Mouse (Mus musculus) testis, adult 2 months (tissue): ENCODE results near the gene Gys1. TPM values are rescaled to one million over a fixed set of nuclear protein-coding genes. Genes with fewer than 3 reads are reported as not detected.
A peak's percentile ranks its signal among the peaks of the same experiment; 100 is the strongest.

Experiments used
- H3K27ac ChIP-seq: fragments of 200-500 bp; 2 replicates; pipeline ENCODE4 v1.5.1; 2012; ENCODE audit warnings: low read depth, low read length; ENCODE audit not compliant: control insufficient read depth, insufficient read depth
- H3K27me3 ChIP-seq: fragments of 200-500 bp; 2 replicates; pipeline ENCODE4 v1.6.1; 2012; ENCODE audit warnings: mild to moderate bottlenecking, low read length, moderate library complexity; ENCODE audit not compliant: control insufficient read depth, insufficient read depth
- H3K36me3 ChIP-seq: fragments of 200-500 bp; 2 replicates; pipeline ENCODE4 v1.6.1; 2012; ENCODE audit warnings: mild to moderate bottlenecking, low read length; ENCODE audit not compliant: control insufficient read depth, insufficient read depth
- H3K4me1 ChIP-seq: fragments of 200-500 bp; 2 replicates; pipeline ENCODE4 v1.6.1; 2012; ENCODE audit warnings: low read length; ENCODE audit not compliant: control insufficient read depth, insufficient read depth
- H3K4me3 ChIP-seq: fragments of 200-500 bp; 2 replicates; pipeline ENCODE4 v1.5.1; 2012; ENCODE audit warnings: low read depth, mild to moderate bottlenecking, low read length, moderate library complexity, mixed read lengths; ENCODE audit not compliant: control insufficient read depth
- CTCF ChIP-seq: fragments of 200-500 bp; IDR thresholded peaks from 2 replicates; pipeline ENCODE4 v1.5.1; 2012; ENCODE audit warnings: low read depth, mild to moderate bottlenecking, inconsistent platforms, low read length, moderate library complexity; ENCODE audit not compliant: control insufficient read depth, insufficient read depth, insufficient replicate concordance
- POLR2A ChIP-seq: fragments of 200-500 bp; IDR thresholded peaks from 2 replicates; pipeline ENCODE4 v1.6.1; 2012; ENCODE audit warnings: low read depth, mild to moderate bottlenecking, inconsistent platforms, low read length, moderate library complexity; ENCODE audit not compliant: control insufficient read depth
- polyA plus RNA-seq: library from polyadenylated mRNA; depleted of rRNA; stranded (reverse); fragments of >200 nt; gene quantifications from 2 replicates; pipeline ENCODE4 v1.2.3, GENCODE M21; 2012

Gene Gys1
- polyA plus RNA-seq, 1 experiment = 1.7 TPM

DNA sequence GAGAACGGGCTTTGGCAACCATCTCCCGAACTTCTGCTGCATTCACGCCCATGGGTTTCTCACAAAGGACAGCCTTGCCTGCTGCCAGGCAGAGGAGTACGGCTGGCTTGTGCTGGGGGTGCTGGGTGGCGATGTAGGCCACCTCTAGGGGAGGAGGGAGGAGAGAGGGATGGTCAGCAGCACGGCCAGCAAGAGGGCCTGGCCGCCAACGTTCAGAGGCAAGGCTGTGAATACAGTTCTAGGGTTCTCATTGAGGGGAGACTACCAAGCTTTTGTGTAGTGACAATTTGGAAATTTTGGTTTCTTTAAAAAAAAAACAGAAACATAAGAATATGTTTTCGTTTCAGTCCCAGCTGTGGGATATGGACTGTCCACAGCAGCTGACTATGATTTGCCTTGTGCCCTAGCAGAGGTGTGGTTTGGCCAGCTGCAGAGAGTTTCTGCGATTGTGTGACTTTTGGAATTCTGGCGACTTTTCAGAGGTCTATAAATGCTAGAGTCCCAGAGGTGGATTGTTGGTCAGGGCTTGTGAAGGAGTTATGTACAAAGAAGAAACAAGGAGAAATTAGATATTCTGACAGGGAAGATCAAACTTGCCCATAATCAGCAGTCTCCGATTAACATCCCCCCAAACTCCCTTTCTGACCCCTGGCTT is 52.2 kb downstream of the Gys1 start, which contains the start of gene Gm45808:
Gene Gm45808, minus strand, starts transcription at position 51 of the 655 bp plus-strand sequence.
- no peak for TF ChIP-seq CTCF
- no peak for TF ChIP-seq POLR2A
- no peaks in the 10 kb centered on the region for H3K36me3 ChIP-seq
- peak within 1 kb of the TSS; percentile 60 for H3K4me3 ChIP-seq
- peaks cover 3% of the 10 kb centered on the region for H3K4me1 ChIP-seq
- no peaks in the 10 kb centered on the region for H3K27me3 ChIP-seq
- peak within 1 kb of the TSS; percentile 68 for H3K27ac ChIP-seq

DNA sequence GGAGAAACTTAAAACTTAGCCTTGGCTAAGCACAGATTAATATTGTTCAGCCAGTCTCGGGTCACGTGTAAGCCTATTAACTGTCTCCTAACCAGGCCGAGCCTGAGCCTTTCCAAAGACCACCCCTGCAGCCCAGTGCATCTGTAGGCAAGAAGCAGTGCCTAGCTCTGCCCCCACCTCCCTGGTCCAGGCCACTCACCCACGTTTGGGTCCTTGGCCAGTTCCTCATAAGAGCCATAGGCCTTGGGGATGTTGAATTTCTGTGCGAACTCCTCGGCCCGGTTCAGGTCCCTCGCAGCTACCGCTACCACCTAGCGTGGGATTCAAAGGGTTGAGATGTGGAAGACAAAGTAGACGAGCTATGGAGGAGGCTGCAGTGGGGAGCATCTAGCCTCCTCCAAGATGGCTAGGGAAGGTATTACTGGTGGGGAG is 53.2 kb downstream of the Gys1 start:
- Histone ChIP-seq H3K4me3 (peak overlapping the region; percentile 68), H3K4me1 (peaks cover 2% of the 10 kb centered on the region), H3K36me3 (no peaks in the 10 kb centered on the region), H3K27me3 (no peaks in the 10 kb centered on the region), H3K27ac (peak overlapping the region; percentile 65)
- no peak for TF ChIP-seq CTCF
- TF ChIP-seq POLR2A = no peak

DNA sequence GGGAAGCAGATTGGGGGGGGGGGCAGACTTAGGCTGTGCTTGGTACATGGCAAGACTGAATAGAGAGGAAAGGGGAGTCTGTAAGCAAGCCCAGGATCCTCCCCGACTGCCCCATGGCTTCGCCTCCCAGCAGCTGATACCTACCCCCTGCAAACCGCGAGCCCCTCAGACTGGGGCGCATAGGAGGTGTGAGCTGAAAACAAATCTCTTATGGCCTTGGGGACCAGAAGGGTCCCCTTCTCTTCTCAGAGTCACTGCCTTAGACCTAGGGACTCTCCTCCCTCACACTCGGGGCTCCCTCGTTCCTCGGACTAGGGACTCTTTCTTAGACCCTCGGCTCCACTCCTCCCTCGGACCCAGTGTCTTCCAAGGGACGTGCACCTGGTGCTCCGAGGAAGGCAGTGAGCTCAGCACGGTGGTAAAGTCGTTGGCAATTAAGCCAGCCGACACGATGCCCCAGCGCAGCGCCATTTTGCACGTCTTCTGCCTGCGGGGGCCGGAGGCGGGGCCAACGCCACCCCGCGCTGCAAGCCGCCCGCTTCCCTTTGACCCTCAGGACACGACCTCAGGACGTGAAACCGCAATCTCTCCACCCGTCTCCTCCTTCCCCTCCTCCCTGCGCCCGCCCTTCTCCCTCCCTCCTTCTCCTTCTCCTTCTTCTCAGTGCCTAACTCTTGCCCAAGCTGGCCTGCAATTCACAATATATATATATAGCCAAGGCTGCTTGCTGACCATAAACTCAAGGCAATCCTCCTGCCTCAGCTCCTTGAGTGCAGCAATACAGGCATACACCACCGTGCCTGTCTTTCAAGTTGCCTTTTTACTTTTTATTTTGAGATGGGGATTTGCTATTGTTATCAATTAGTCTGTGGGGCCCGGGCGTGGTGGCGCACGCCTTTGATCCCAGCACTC is 53.9 kb downstream of the Gys1 start, which contains the start of gene Dhdh:
Gene Dhdh, minus strand, starts transcription at position 513 of the 912 bp plus-strand sequence.
- Histone ChIP-seq H3K27ac (peak within 1 kb of the TSS; percentile 70), H3K27me3 (no peaks in the 10 kb centered on the region), H3K4me1 (peaks cover 2% of the 10 kb centered on the region), H3K36me3 (no peaks in the 10 kb centered on the region), H3K4me3 (peak within 1 kb of the TSS; percentile 84)
- TF ChIP-seq POLR2A (peak; percentile 63; the same call in 1 of the 2 replicates), CTCF (no peak)

DNA sequence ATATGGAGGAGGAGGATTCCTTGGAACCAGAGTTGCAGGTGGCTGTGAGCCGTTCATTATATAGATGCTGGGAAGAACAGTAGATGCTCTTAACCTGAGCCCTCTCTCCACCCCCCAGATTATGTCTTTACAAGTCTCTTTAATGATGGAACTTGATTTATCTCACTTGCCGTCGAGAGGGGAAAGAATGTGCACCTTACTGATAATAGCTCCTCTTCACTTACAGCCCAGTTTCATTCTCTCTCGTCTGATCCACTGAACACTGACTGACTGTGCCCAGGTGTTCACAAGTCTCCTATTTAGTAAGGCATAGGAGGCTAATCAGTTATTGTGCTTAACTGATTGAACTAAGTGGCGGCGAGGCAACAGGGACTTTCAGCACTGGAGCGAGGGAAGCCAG is 54.9 kb downstream of the Gys1 start:
- Histone ChIP-seq H3K27me3 (no peaks in the 10 kb centered on the region), H3K4me3 (no peak overlapping the region), H3K36me3 (no peaks in the 10 kb centered on the region), H3K4me1 (peaks cover 2% of the 10 kb centered on the region), H3K27ac (no peak overlapping the region; the same call in 1 of the 2 replicates)
- no peak for TF ChIP-seq POLR2A
- no peak for TF ChIP-seq CTCF

DNA sequence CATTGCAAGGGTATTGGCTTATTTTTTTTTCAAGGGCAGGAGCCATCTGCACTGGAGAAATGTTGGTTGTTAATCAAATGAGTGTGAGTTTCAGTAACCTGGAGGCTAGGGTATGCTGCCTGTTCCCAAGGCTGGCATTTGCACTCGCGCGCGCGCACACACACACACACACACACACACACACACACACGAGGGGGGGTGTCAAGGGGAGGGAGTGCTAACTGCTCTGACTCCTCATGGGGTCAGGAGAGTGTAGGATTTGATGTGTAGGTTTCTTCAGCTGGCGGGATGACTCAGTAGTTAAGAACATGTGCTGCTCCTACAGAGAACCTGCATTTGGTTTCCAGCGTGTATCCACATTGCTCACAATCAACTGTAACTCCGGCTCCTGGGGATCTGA is 56.2 kb downstream of the Gys1 start:
- no peak overlapping the region for H3K4me3 ChIP-seq
- TF ChIP-seq CTCF = no peak
- TF ChIP-seq POLR2A = no peak
- H3K27ac ChIP-seq = no peak overlapping the region
- peaks cover 2% of the 10 kb centered on the region for H3K4me1 ChIP-seq
- H3K27me3 ChIP-seq = no peaks in the 10 kb centered on the region
- no peaks in the 10 kb centered on the region for H3K36me3 ChIP-seq

DNA sequence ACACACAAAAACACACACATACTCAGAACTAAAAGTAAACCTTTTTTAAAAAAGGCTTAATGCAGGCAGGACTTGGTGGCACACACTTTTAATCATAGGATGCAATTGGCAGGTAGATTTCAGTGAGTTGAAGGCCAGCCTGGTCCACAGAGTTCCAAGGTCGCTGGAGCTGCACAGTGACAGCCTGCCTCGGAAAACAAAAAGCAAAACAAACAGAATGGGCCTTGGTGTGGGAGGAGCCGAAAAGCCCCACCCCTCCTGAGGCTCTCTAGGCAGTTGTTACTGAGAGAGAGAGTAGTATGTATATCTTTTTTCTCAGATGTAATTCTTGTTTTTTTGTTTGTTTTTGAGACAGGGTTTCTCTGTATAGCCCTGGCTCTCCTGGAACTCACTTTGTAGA is 56.6 kb downstream of the Gys1 start:
- H3K27ac ChIP-seq = no peak overlapping the region
- no peaks in the 10 kb centered on the region for H3K36me3 ChIP-seq
- H3K27me3 ChIP-seq = no peaks in the 10 kb centered on the region
- H3K4me3 ChIP-seq = no peak overlapping the region
- H3K4me1 ChIP-seq = peaks cover 2% of the 10 kb centered on the region
- TF ChIP-seq CTCF (no peak), POLR2A (no peak)

DNA sequence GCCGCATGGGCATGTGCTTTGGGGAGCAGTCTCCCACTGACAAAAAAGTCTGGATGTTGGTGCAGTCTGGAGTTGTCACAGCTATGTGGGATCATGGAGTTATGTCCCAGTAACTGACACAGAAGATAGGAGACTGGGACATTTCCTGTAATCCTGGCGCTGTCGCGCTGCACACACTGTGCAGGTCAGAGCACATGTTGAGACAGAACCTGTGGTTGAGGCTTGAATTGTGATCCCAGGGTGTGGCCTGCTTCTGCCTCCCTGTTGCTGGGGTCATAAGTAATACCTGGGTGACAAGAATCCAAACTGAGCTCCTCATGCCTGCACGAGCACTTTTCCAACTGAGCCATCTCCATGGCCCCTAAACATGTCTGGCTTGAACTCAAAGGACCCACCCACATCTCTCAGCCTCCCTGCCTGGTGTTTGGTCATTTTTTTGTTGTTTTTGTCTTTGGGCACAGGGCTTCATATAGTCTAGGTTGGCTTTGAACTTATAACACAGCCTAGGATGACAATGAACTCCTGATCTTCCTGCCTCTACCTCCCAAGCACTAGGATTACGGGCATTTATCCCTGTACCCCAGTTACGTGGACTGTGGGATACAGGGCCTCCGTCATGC is 57.7 kb downstream of the Gys1 start:
- TF ChIP-seq CTCF (no peak), POLR2A (no peak)
- Histone ChIP-seq H3K4me1 (peaks cover 2% of the 10 kb centered on the region), H3K27me3 (no peaks in the 10 kb centered on the region), H3K36me3 (no peaks in the 10 kb centered on the region), H3K27ac (no peak overlapping the region), H3K4me3 (no peak overlapping the region)

DNA sequence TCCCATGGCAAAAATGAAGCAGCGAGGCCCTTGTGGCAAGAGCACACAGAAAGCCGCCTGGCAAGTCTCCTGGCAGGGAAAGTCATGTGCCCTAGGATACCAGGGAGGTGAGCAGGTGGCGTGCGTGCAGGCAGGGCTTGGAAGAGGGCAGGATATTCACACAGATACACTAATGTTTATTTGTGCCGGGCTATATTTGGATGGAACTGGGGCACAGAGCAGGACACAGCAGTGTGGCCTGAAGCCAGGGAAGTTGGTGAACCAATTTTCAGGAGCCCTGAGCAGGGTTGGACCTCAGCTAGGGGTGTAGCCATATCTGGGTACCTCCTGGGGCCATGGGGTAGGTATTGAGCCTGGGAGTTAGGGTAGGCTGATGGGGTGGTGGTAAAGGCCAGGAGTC is 58.3 kb downstream of the Gys1 start:
- Histone ChIP-seq H3K36me3 (no peaks in the 10 kb centered on the region), H3K27ac (no peak overlapping the region), H3K4me1 (peaks cover 2% of the 10 kb centered on the region), H3K4me3 (no peak overlapping the region), H3K27me3 (no peaks in the 10 kb centered on the region)
- TF ChIP-seq CTCF (no peak), POLR2A (no peak)
